Mouse (Mus musculus): ENCODE results near the gene Nampt. TPM values are rescaled to one million over a fixed set of nuclear protein-coding genes. Genes with fewer than 3 reads are reported as not detected.
A peak's percentile ranks its signal among the peaks of the same experiment; 100 is the strongest.
"Not testable (repeated sequence)": the region's sequence is repeated elsewhere in the genome, so short reads cannot be mapped to it uniquely, and the experiment has no call there.

The Nampt gene
- total RNA-seq, 2 experiments from 2014 or later, result 52.1 to 58.7 TPM

DNA sequence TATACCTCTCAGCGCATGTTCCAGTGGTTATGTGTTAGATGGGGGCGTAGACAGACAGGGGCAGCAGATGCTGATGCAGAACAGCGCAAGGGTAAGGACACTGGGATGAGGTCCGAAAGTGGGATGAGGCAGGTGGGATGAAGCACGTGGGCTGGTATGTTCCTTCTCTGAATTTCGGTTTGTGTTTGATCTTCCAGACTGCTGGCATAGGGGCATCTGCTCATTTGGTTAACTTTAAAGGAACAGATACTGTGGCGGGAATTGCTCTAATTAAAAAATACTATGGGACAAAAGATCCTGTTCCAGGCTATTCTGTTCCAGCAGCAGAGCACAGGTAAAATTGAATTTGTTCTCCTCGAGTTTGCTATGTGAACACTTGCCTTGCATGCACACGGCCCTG is 19.6 kb downstream of the Nampt start:
- ATAC-seq (replicated peaks; ENCODE audit: poor library complexity), result no peak

DNA sequence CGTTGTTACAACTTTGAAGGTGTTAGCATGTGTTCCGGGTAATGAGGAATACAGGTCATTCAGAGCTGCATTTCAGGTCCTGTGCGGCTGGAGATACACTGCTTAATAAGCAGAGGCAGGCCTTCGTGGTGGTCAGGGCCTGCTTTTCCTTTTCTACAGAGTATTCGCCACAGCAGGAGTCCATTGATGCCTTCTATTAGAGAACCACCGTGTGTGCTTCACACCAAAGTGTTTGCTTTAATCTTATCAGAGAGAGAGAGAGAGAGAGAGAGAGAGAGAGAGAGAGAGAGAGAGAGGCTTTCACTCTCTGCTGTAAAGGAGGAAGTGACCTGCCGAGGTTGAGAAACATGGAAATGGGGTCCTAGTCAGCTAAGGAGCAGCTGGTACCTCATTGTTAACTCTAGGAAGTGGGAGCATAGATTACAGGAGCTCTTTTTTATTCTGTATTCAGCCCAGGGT is 22.1 kb downstream of the Nampt start:
- ATAC-seq (replicated peaks; ENCODE audit: poor library complexity), result peak; percentile 57

DNA sequence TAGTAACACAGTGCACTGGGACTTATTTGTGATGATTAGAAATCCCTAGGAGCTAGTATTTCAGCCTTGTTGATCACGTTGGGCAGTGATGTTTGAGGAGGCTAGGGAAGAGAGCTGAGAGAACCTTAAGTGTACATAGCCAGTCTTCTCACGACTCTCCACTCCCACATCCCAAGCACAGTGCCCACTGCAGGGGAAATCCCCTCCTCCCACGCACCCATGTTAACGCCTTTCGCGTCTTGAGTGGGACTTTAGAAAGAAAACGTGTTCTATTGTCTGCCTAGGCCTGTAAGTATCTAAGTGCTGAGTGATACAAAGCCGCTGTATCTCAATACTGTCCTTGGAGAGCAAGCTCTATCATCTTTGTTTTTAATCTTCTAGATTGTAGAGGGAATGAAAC is 27.0 kb downstream of the Nampt start:
- no peak for ATAC-seq (replicated peaks; ENCODE audit: poor library complexity)

DNA sequence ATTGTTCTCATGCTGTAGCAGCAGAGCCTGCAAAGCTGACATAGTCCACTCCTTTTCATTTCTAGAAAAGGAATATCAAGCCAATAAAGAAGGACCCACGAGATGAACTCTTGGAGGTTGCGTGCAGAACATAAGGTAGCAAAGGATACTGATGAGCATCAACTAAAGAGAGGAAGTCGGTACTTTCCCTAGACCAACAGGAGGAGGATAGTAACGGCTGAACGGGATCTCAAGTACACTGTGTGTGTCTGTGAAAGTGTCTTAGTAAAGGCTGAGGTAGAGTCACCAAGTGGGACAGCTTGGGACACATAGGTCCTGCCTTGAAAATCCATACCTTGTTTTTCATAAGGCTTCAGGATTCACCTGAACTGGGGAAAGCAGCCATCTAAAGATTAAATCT is 34.4 kb downstream of the Nampt start:
- ATAC-seq (replicated peaks; ENCODE audit: poor library complexity), result no peak

DNA sequence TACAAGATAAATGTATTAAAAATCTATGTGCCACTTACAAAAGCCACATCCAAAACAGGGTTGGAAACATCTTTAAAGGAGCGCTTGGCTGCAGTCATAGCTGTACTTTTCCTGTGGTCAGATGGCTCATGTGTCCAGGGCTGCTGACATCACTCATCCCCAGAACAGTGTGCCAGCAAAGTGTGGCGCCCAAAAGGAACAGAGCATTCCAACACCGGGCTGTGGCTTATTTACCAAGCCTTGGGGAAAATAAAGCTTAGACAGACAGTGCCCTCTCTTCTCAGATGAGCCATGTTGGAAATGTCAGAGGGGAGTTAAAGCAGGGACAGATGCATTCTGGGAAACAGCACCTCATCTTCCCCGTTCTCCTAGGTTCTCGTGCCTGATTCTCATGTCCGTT is 35.5 kb downstream of the Nampt start:
- ATAC-seq (replicated peaks; ENCODE audit: poor library complexity), result no peak

DNA sequence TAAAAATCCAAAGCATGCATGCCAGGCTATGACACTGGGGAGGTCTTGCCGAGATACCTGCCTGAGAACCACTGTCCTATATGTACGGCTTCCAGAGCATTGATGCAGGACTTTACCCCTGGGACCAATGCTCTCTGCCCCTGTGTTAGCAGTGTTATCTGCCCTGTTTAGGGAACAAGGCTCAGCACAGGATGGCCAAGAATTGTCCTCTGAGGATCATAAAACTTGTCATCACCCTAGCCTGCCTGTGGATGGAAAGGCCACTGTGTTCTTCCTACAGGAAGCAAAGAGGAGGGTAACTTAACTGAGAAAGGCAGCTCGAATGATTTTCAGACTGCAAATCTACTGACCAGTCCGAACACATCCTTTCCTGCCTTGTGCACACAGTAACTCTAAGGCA is 36.1 kb downstream of the Nampt start:
- no peak for ATAC-seq (replicated peaks; ENCODE audit: poor library complexity)

DNA sequence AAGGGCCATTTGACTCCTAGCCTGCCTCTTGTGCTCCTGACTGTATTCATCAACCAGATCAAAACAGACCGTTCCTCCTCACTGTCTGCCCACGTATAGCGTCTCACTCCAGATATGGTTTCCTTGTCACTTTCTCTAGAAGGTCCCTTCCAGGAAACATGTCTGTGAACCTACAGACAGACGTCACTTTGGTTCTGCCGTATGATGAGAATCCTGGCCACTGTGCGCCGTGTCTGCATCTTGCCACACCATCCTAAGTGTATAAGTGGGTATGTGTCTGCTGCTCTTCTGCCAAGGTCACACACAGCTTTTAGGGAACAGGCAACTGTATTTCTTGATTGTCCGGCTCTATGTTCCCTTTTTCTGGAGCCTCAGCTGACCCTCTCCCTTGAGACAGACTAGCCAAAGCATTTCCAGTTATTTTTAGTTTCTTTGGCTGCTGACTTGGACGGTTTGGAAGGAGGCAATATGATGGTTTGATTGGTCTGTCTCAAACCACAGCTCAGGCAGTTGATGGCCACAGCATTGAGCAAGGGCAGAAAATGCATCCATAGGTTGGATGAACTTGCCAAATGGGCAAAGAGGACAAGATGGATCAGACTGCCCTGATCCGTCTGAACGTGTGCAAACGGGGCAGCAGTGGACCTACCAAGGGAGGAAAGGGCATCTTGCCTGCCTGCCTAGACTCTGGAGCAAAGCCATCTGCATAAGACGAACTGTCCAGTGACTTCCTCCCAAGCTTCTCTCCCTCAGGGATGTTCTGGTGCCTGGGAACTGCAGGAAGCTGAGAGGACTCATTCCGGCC is 37.6 kb downstream of the Nampt start:
- ATAC-seq (replicated peaks; ENCODE audit: poor library complexity), result peak; percentile 88

DNA sequence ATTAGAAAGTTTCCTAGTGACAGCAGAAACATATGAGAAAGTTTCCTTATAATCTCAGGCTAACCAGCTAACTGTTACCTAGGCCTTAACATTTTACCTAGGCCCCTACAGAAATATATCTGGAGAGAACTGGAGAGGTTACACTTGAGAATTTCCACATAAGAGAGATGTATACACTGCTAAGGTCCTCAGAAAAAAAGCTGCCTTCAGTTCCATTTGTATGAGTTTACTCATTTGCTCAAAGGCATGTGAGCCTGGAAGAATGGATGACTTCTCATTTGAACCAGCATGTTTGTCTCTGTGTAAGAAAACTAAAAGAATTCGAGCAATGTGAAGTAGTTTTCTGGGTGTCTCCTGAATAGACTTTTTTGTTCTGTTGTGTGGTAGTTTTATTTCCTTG is 39.1 kb downstream of the Nampt start:
- ATAC-seq (replicated peaks; ENCODE audit: poor library complexity), result no peak

DNA sequence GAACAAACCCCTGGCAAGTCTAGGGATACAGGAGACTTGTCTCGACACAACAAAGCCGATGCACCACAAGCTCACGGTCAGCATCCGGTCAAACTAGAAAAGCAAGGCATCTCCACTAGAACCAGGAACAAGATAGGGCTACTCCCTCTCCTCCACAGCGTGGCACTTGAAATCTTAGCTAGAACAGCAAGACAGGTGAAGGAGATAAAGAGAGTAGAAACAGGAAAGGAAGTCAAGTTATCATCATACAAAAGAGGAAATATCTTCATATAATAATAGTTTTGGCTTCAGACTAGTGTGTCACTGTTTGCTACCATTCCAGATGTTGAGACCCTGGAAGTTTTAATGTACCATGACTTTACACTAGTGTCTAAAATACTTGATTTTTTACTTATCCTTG is 41.5 kb downstream of the Nampt start:
- ATAC-seq (replicated peaks; ENCODE audit: poor library complexity), result no peak

DNA sequence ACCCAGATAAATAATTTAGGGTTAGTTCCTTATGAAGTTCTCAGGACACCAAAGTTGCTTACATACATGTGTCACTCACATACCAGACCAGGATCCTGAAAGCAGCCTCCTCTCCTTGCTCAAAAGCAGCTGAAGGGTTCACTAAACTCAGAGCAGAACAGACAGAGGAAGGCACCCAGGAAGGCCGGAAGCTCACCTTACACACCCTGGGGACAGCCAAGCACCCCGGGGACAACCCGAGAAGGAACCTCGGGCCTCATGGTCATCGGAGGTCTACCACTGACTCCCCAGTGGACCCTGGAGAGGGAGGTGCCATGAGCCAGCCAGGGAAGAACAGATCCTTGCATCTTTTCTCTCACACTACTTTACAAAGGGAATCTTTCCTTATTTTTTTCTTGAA is 51.5 kb downstream of the Nampt start:
- no peak for ATAC-seq (replicated peaks; ENCODE audit: poor library complexity)

DNA sequence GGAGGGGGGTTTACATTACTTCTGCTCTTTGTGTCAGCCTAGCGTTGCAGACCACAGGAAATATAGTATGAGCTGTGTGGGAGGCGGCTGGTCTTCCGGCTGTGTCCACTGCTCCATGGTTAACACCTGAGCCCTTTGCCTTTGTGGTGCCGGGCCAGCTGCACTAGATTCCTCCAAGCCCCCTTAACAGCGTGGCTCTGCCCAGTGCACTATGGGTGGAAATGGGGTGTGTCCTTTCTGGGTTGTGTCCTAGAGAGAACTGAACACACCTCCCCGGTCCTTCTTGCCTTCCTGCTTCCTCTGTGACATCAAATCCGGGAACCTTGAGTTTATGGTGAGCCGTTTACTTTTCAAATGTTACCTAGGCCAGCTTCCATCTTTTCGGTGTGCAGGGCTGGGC is 58.2 kb downstream of the Nampt start:
- no peak for ATAC-seq (replicated peaks; ENCODE audit: poor library complexity)

DNA sequence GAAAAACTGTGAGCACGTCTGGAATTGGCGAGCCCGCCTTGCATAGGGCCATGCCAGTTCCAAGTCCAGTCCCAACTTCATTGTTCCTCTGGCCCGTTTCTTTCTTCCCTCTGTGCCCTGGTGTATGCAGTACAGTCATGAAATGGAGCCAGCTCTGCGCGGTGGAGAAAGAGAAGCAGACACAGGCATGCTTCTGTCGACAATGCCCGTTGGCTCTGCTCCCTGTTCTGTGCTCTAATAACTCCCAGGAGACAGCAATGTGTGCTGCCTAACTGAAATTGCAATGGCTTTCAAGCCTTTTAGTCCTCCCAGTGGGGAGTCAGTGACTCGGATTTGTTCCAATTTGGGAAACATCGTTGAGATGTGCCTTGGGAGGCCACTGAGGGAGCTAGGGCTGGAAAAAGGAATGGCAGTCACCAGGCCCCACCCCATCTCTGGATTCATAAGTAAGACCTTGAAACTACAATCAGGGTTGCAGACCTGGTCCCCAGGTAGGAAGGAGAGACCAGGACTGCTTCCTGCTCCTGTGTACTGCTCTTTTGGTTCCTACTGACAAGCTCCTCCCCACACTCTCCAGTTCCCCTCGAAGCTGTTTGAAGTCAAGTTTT is 58.7 kb downstream of the Nampt start:
- ATAC-seq (replicated peaks; ENCODE audit: poor library complexity), result no peak

DNA sequence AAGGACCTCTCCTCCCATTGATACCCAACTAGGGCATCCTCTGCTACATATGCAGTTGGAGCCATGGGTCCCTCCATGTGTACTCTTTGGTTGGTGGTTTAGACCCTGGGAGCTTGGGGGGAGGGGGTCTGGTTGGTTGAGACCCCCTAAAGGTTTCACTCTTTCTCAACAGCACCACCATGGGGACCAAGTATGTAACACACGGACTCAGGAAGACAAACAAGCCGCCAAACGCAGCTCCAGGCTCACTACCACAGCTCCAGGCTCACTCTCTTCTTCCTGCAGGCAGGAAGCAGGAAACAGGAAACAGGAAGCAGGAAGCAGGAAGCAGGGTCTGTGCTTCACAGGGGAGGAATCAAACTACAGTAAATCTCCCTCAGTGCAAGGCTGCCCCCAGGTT is 60.0 kb downstream of the Nampt start:
- no peak for ATAC-seq (replicated peaks; ENCODE audit: poor library complexity)

DNA sequence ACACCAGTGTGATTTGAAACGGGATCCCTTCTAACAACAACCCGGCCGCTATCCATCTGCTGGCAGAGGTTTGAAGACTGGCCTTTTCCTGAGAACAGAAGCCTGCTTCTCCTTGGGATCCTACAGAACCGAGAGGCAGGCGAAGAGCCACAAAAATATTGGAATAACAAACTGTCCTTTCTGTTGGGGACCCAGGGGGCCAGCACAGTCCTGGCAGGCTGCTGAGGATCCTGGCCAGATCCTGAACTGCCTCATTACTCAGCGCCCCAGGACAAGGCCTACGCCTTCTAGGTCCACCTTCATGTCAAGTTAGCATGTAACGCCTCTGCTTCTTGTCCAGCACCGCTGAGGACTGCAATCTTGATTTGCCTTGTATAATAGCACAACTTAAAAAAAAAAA is 65.0 kb downstream of the Nampt start:
- no peak for ATAC-seq (replicated peaks; ENCODE audit: poor library complexity)

DNA sequence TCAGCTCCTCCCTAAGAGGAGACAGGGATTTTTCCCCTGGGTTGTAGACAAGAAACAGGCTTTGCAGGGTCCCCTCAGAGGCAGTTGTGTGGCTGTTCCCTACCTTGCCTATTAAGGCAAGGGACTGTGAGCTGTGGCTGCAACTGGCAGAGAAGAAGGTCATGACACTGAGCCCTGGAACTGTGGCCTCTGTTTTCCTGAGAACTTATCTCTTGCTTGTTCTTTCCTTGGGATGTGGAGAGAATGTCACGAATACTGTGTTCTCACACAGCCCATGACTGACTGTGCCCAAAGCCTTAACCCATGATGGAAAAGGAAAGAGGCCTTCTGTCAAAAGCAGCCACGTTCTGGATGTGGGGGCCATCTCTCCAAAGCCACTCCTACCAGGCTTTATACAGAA is 65.7 kb downstream of the Nampt start:
- ATAC-seq (replicated peaks; ENCODE audit: poor library complexity), result no peak

DNA sequence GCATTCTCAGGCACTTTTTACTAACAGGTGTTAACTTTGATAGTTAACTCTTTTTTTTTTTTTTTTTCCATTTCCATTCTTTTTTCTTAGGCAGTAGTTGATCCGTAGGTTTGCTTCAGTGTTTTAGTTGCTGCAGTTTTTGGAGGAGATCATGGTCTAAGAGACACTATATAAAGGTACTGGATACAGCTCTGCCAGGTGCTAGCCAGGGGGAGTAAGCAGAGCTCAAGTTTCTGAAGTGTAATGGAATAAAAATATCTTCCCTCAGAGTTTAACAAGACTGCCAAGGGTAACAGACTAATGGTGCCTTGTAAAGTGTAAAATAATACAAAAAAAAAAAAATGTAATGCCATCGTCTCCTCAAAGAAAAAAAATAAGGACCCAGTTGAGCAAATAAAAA is 67.0 kb downstream of the Nampt start:
- ATAC-seq (replicated peaks; ENCODE audit: poor library complexity), result no peak

DNA sequence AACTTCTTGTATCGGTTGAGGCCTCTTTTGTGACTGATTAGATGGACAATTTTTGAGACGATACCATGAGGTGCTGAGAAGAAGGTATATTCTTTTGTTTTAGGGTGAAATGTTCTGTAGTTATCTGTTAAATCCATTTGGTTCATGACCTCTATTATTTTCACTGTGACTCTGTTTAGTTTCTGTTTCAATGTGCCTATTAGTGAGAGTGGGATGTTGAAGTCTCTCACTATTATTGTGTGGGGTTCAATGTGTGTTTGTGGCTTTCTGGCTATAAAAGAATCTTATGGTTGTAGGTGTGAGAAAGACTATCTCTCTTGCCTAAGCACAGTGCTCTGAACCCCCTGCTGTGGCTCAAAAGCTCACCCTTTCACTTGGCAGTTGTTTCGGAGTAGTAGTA is 68.9 kb downstream of the Nampt start:
- ATAC-seq (replicated peaks; ENCODE audit: poor library complexity), result no peak

DNA sequence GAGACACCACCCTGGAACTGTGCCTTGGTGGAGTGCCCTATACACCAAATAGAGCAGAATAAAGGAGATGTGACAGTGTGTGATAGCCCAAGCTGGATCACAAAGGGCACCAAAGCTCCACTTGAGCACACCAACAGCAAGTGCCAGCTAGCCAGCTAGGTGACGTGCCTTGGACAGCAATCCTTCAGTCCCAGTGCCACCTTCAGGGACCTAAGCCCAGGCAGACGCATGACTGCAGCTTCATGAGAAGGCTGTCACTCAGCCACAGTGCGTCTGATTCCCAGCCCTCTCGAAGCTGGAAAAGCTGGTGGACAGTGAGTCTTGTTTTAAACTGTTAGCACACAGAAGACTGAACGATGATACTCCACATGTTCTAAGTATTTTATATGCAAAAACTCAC is 70.5 kb downstream of the Nampt start:
- no peak; the same call in 1 of the 2 replicates for ATAC-seq (replicated peaks; ENCODE audit: poor library complexity)

DNA sequence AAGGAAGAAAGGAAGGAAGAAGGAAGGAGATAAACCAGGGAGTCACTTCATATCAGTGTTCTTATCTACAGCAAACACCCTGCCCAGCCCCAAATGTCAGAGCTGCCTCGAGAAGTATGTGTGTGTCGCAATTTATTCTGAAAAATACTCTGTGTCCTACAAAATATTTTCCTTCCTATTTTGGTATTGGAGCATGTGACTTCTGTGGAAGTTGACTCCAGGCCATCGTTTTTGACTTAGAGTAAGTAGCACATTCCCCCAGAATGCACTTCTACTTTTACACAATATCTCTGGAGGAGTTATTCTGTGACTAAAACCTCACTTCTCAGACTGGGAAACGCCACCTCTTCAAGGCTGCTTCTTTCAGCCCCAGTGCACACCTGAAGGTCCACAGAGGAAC is 71.1 kb downstream of the Nampt start:
- ATAC-seq (replicated peaks; ENCODE audit: poor library complexity), result peak; percentile 59

DNA sequence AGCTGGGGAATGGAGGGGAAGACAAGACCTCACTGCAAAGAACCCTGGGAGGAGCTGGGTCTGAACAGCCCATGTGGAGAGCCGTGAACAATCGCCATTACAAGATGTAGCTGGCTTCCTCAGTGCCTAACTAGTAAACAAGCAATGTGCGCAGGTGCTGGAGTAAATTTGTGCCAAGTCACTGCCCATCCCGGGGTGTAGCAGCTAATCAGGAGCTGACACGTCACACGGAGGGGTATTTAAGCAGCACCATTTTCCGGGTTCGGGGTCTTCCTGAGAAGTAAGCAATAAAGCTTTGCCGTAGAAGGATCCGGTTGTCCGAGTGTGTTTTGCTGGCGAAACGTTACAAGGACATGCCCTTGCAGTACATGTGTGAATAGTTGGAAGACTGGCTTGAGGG is 71.9 kb downstream of the Nampt start:
- not testable (repeated sequence) for ATAC-seq (replicated peaks; ENCODE audit: poor library complexity)

DNA sequence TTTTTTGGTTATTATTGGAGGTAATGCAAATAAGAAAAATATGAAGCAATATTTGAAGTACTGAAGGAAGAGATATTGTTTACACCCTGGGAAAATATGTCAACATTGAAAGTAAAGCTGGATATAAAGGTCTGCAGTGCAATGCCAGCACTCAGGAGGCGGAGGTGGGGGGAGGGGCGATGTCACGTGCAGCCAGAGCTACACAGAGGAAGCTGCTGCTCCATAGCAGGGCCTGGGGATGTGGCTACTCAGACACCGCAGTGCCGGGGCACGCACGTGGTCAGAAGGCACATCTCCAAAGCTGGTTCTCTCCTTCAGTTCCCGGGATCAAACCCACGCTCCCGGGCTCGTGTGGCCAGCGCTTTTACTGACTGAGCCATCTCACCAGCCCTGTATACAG is 73.9 kb downstream of the Nampt start:
- peak; percentile 63 for ATAC-seq (replicated peaks; ENCODE audit: poor library complexity)

DNA sequence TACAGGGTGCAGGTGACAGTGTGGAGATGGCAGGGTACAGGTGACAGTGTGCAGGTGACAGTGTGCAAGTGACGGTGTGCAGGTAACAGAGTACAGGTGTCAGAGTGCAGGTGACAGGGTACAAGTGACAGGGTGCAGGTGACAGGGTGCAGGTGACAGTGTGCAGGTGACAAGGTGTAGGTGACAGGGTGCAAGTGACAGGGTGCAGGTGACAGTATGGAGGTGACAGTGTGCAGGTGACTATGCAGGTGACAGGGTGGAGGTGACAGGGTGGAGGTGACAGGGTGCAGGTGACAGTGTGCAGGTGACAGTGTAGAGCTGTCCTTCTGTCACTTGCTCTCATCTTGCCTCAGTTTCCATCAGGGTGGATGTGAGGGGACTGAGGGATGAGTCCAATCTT is 76.5 kb downstream of the Nampt start:
- no peak for ATAC-seq (replicated peaks; ENCODE audit: poor library complexity)

DNA sequence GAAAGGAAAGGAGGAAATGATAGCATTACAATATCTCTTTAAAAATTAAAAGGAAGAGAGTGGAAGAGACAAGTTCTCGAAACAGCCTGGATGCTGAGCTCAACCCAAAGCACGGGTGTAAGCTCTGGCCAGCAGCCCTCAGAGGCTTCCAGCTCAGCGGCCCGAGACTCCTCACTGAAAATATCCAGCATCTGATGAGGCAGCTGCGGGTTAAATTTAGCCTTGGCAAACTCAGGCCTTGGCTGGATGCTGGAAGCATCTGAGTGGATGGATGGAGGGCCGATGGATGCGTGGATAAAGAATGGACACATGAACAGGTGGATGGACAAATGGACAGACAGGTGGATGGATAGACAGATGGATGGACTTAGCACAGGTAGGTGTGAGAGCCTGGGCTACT is 77.2 kb downstream of the Nampt start:
- ATAC-seq (replicated peaks; ENCODE audit: poor library complexity), result no peak

Measured in megakaryocyte progenitor cell, adult 5-6 weeks (primary cell).